Mouse (Mus musculus) liver, embryonic 13.5 days (tissue): ENCODE measurements at regions not wholly inside any gene's neighbourhood (a gene's known extent, or its start where the extent isn't known, plus 50 kb on each side); places are given as distances from the start of the nearest gene placed in this dataset. TPM values are rescaled to one million over a fixed set of nuclear protein-coding genes. Genes with fewer than 3 reads are reported as not detected.

Experiments
- ATAC-seq: fragments of 200-750 bp; cut with Nextera tagmentation; 2 replicates; pipeline ENCODE4 v1.8.0; 2017; ENCODE audit warnings: low read depth, mild to moderate bottlenecking, moderate number of reproducible peaks, moderate library complexity
- DNase-seq: peaks from one replicate; pipeline ENCODE4 v3.0.0; 2022
- H3K27ac ChIP-seq: fragments of 300-500 bp; sonication (generic); 2 replicates; pipeline ENCODE4 v1.5.1; 2015; ENCODE audit warnings: moderate library complexity, mild to moderate bottlenecking, inconsistent platforms
- H3K27me3 ChIP-seq: fragments of 300-500 bp; sonication (generic); 2 replicates; pipeline ENCODE4 v1.6.1; 2015; ENCODE audit warnings: mild to moderate bottlenecking, inconsistent platforms
- H3K36me3 ChIP-seq: fragments of 300-500 bp; sonication (generic); 2 replicates; pipeline ENCODE4 v1.6.1; 2015; ENCODE audit warnings: mild to moderate bottlenecking, inconsistent platforms
- H3K4me1 ChIP-seq: fragments of 300-500 bp; sonication (generic); replicated peaks from 2 replicates; pipeline ENCODE4 v1.6.1; 2015; ENCODE audit warnings: inconsistent platforms
- H3K4me2 ChIP-seq: fragments of 300-500 bp; sonication (generic); 2 replicates; pipeline ENCODE4 v1.6.1; 2015; ENCODE audit warnings: inconsistent platforms, mild to moderate bottlenecking, moderate library complexity
- H3K4me3 ChIP-seq: fragments of 300-500 bp; sonication (generic); replicated peaks from 2 replicates; pipeline ENCODE4 v1.5.1; 2015; ENCODE audit warnings: mild to moderate bottlenecking, inconsistent platforms
- H3K9ac ChIP-seq: fragments of 300-500 bp; sonication (generic); 2 replicates; pipeline ENCODE4 v1.6.1; 2015; ENCODE audit warnings: mild to moderate bottlenecking, inconsistent platforms
- H3K9me3 ChIP-seq: fragments of 300-500 bp; sonication (generic); replicated peaks from 2 replicates; pipeline ENCODE4 v1.6.1; 2016; ENCODE audit warnings: inconsistent platforms
- WGBS: fragments of 180-500 bp; shearing (Covaris S2); methylation state at CpG from one replicate; pipeline ENCODE4 v1.1.7; 2015; ENCODE audit not compliant: insufficient replicate concordance; 5-methylcytosine and 5-hydroxymethylcytosine counted together
- microRNA-seq: library from miRNA; unstranded; fragments of <30 nt; microRNA quantifications from one replicate; pipeline ENCODE4, GENCODE M21; 2016

DNA sequence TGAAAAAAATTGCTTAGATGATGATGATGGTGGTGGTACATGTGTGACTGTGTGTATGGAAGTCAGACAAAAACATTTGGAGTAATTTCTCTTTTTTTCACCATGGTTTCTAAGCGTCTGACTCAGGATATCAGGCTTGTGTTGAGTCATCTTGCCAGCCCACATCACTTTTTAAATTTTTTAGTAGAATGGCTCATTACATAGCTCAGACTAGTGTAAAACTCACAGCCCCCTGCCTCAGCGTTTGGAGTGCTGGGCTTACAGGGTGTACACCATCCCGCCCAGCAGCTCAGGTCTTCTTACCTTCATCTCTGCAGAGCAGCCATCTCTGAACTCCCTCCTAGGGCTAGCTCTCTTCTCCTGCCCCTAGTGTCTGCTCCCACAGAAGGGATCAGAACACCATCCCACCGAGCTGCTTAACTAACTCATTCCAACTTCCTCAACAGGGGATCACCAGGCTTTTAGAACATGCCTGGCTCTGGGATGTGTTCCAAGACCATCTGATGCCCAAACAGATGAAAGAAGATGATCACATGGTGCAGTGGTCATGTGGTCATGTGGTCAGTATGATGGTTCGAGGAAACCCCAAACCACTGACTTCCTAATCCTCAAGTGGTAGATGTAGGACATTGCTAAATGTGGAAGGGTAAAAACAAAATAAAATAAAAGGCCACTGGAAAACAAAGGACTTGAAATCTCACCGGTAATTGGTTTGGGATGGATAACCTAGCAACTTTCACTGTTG, 96.1 kb upstream of the Zfp507 start:
- WGBS = 56% methylated on average over 6 of the region's 6 CpGs

DNA sequence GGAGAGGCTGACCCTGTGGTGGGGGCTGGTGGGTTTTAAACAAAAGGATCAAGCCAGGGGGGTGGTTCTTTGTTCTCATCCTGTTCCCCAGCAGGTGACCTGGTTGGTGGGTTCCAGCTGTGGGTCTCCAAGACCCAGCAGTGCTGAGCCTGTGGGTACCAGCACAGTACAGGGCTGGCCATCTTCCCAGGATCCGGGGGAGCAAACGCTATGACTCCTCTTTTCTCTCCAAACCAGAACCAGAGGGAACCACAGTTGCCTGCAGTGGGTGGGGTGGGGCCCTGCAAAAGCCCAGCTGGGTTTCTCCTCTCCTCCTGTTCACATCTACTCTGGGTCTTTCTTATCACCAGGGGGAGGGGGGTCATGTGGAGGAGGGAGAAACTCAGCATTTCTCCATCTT, 90.5 kb upstream of the Zfp507 start:
- no peak overlapping the region for H3K27ac ChIP-seq
- no peaks in the 10 kb centered on the region for H3K9me3 ChIP-seq
- no peak overlapping the region for H3K4me2 ChIP-seq
- H3K4me1 ChIP-seq = no peaks in the 10 kb centered on the region
- H3K36me3 ChIP-seq = no peaks in the 10 kb centered on the region
- ATAC-seq (no peak), DNase-seq (no peak)
- 43% methylated on average over 2 of the region's 2 CpGs for WGBS
- H3K9ac ChIP-seq = no peak overlapping the region
- H3K4me3 ChIP-seq = no peak overlapping the region
- no peaks in the 10 kb centered on the region for H3K27me3 ChIP-seq

More for the DNA sequence above, 96.1 kb upstream of the Zfp507 start:
- H3K36me3 ChIP-seq = no peaks in the 10 kb centered on the region
- H3K4me1 ChIP-seq = no peaks in the 10 kb centered on the region
- ATAC-seq (no peak), DNase-seq (no peak)
- no peak overlapping the region for H3K27ac ChIP-seq
- no peaks in the 10 kb centered on the region for H3K27me3 ChIP-seq
- no peak overlapping the region for H3K4me2 ChIP-seq
- H3K9me3 ChIP-seq = no peaks in the 10 kb centered on the region; the same call in 1 of the 2 replicates
- H3K4me3 ChIP-seq = no peak overlapping the region
- H3K9ac ChIP-seq = no peak overlapping the region

DNA sequence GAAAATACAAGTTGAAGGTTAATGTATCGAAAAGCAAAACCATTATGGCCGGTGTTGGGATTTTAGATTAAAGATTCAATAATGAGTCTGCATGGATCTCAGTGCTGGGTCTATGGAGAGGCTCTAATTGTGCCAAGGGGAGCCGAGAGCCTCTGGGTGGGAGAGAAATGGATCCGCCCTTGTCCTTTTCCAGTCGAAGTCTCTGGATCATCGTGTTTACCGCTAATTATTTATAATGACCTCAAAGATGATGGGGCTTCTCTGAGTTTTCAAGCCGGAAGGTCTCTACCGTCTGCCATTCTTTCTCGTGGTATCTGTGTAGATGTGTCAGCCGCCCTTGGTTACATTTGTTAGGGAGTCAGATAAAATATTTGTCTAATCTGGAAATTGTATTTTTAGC, 83.2 kb upstream of the Zfp507 start:
- Histone ChIP-seq H3K4me1 (no peaks in the 10 kb centered on the region), H3K9ac (no peak overlapping the region), H3K9me3 (no peaks in the 10 kb centered on the region), H3K27me3 (no peaks in the 10 kb centered on the region), H3K4me2 (no peak overlapping the region), H3K4me3 (no peak overlapping the region), H3K27ac (no peak overlapping the region), H3K36me3 (no peaks in the 10 kb centered on the region)
- ATAC-seq (no peak), DNase-seq (no peak)
- WGBS = 78% methylated on average over 11 of the region's 11 CpGs

DNA sequence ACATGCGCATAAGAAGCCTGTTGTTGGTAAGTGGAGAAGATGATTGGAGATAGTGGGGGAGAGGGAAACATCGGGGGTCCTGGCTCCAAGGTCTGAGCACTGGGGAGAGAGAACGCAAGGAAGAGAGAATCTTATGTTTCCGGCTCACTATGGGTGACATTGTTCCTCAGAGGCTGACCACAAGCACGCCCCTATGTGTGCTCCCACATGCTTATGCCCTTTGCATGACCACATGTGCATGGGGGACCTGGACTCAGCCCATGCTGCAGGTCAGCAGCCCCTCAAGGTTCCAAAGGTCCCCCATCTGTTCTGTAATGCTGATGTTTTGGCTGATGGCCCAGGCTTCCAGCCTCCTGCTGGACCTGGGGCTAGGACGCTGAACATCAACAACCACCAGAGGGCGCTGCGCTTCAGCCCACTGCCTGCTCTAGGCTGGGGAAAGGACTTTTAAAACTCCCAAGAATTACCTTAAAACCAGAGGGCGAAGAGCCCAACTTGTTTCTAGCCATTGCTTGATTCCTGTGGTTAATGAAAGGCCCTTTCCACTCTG, 77.0 kb upstream of the Zfp507 start:
- no peak for ATAC-seq
- Histone ChIP-seq H3K27me3 (no peaks in the 10 kb centered on the region), H3K4me2 (no peak overlapping the region), H3K36me3 (no peaks in the 10 kb centered on the region), H3K27ac (no peak overlapping the region), H3K4me1 (no peaks in the 10 kb centered on the region), H3K4me3 (no peak overlapping the region), H3K9ac (no peak overlapping the region), H3K9me3 (no peaks in the 10 kb centered on the region)
- DNase-seq = no peak
- 42% methylated on average over 9 of the region's 9 CpGs for WGBS

DNA sequence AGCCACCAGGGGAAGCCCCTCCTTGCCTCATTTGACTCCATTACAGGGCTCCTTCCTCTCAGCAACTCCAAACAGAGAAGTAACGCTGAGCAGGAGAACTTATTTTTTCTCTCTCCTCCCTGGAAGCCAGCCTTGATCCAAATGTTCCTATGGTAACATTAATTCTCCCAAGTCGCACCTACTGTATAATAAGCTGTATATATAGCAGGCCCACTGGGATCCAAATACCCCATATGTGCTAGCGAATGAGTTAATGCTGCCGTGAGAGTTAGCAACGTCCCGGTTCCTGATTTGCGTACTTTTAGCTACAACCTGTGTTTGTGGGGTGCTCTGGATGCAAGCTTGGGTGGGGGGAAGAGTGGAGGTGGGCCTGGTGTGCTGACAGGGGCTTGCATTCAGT, 75.4 kb upstream of the Zfp507 start:
- Histone ChIP-seq H3K9ac (no peak overlapping the region), H3K4me1 (no peaks in the 10 kb centered on the region), H3K4me2 (no peak overlapping the region), H3K4me3 (no peak overlapping the region), H3K27me3 (no peaks in the 10 kb centered on the region), H3K36me3 (no peaks in the 10 kb centered on the region), H3K9me3 (0 out of 2 replicates have a peak, but pooled peaks cover 9% of the 10 kb centered on the region), H3K27ac (no peak overlapping the region)
- 66% methylated on average over 7 of the region's 7 CpGs for WGBS
- no peak for DNase-seq
- no peak for ATAC-seq

DNA sequence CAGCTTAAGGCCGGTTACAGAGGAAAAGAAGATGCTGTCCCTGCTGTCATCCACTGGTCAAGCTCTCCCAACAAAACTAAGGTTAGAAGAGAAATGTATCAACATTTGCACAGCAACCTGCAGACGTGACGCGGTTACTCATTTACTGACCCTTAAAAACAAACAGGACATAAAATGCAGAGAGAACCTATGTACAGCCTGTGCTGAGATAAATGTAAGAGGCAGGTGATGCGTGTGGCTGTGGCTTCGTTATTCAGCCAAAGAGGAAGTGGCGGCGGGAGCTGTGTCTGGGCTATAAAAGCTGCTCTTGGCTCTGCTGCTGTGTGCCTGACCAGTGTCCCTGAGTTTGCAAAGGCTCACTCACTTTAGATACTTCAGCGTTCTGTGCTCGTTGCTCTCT, 58.2 kb upstream of the Zfp507 start:
- WGBS = 36% methylated on average over 10 of the region's 10 CpGs
- DNase-seq (no peak), ATAC-seq (no peak)
- Histone ChIP-seq H3K36me3 (no peaks in the 10 kb centered on the region), H3K4me1 (no peaks in the 10 kb centered on the region), H3K27me3 (no peaks in the 10 kb centered on the region), H3K4me2 (no peak overlapping the region), H3K9ac (no peak overlapping the region), H3K4me3 (no peak overlapping the region), H3K27ac (no peak overlapping the region), H3K9me3 (no peaks in the 10 kb centered on the region)

DNA sequence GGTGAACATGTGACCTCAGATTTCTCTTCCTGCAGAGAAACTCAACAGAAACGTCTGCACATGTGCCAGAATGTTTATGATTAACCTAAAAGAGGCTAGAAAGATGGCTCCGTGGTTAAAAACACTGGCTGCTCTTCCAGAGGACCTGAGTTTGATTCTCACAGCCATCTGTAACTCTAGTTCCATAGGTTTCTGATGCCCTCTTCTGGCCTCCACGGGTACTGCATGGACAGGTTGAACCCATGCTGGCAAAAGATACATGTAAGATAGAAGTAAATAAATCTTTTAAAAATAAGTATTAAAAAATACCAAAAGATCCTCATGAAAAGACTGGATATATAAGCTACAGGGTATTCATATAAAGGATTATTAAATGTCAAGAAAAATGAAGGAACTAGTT, 56.8 kb upstream of the Zfp507 start:
- Histone ChIP-seq H3K36me3 (no peaks in the 10 kb centered on the region), H3K4me1 (no peaks in the 10 kb centered on the region), H3K27me3 (no peaks in the 10 kb centered on the region), H3K4me3 (no peak overlapping the region), H3K9ac (no peak overlapping the region), H3K4me2 (no peak overlapping the region), H3K27ac (no peak overlapping the region), H3K9me3 (no peaks in the 10 kb centered on the region)
- DNase-seq (no peak), ATAC-seq (no peak)
- WGBS = 12% methylated on average over 3 of the region's 3 CpGs

DNA sequence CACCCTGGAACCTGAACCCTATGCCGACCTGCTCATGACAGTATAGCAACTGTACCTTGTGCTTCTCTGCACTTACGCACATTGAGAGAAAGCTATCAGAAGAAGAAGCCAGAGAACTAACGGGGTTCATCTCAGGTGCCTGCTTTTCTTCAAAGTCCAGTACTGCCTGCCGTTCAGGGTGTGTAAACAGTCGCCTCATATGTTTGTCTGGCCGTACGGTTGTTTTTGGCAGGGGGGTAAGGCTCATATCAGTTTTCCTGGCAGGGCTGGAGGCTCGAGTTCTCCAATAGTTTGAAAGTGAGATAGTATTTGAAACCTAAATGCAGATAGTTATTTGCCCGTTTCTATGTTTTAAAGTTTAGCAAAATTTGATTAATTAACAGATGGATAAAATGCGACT, 54.9 kb upstream of the Zfp507 start:
- WGBS = 57% methylated on average over 10 of the region's 10 CpGs
- no peak overlapping the region for H3K4me2 ChIP-seq
- H3K9ac ChIP-seq = no peak overlapping the region
- no peaks in the 10 kb centered on the region for H3K4me1 ChIP-seq
- no peak overlapping the region for H3K4me3 ChIP-seq
- ATAC-seq = no peak
- no peaks in the 10 kb centered on the region for H3K9me3 ChIP-seq
- no peaks in the 10 kb centered on the region for H3K36me3 ChIP-seq
- DNase-seq = no peak
- H3K27ac ChIP-seq = no peak overlapping the region
- H3K27me3 ChIP-seq = no peaks in the 10 kb centered on the region

Small RNA genes lying in the stretch of these regions (microRNA-seq; reads per million reads assigned to microRNA genes)
- gene Gm23292 = not detected
